Mouse (Mus musculus) midbrain, embryonic 13.5 days (tissue): ENCODE measurements around the gene Kif26b. TPM values are rescaled to one million over a fixed set of nuclear protein-coding genes. Genes with fewer than 3 reads are reported as not detected.
A peak's percentile ranks its signal among the peaks of the same experiment; 100 is the strongest.

ENCODE experiments used
- ATAC-seq: fragments of 200-750 bp; cut with Nextera tagmentation; 2 replicates; pipeline ENCODE4 v1.8.0; 2017; ENCODE audit warnings: mild to moderate bottlenecking, moderate TSS enrichment, moderate library complexity
- H3K27ac ChIP-seq: fragments of 300-500 bp; sonication (generic); 2 replicates; pipeline ENCODE4 v1.5.1; 2015; ENCODE audit warnings: inconsistent platforms, mild to moderate bottlenecking, moderate library complexity
- H3K27me3 ChIP-seq: fragments of 300-500 bp; sonication (generic); 2 replicates; pipeline ENCODE4 v1.6.1; 2015; ENCODE audit warnings: mild to moderate bottlenecking, inconsistent platforms
- H3K36me3 ChIP-seq: fragments of 300-500 bp; sonication (generic); 2 replicates; pipeline ENCODE4 v1.6.1; 2015; ENCODE audit warnings: mild to moderate bottlenecking, inconsistent platforms
- H3K4me1 ChIP-seq: fragments of 300-500 bp; sonication (generic); replicated peaks from 2 replicates; pipeline ENCODE4 v1.6.1; 2015; ENCODE audit warnings: inconsistent platforms
- H3K4me2 ChIP-seq: fragments of 300-500 bp; sonication (generic); replicated peaks from 2 replicates; pipeline ENCODE4 v1.6.1; 2015; ENCODE audit warnings: moderate library complexity, mild to moderate bottlenecking, inconsistent platforms
- H3K4me3 ChIP-seq: fragments of 300-500 bp; sonication (generic); replicated peaks from 2 replicates; pipeline ENCODE4 v1.5.1; 2015; ENCODE audit warnings: mild to moderate bottlenecking, inconsistent platforms
- H3K9ac ChIP-seq: fragments of 300-500 bp; sonication (generic); replicated peaks from 2 replicates; pipeline ENCODE4 v1.6.1; 2015; ENCODE audit warnings: mild to moderate bottlenecking, inconsistent platforms
- H3K9me3 ChIP-seq: fragments of 300-500 bp; sonication (generic); 2 replicates; pipeline ENCODE4 v1.6.1; 2016; ENCODE audit warnings: mild to moderate bottlenecking, inconsistent platforms
- WGBS: fragments of 180-500 bp; shearing (Covaris S2); methylation state at CpG from one replicate; pipeline ENCODE4 v1.1.7; 2015; 5-methylcytosine and 5-hydroxymethylcytosine counted together
- polyA plus RNA-seq: library from polyadenylated mRNA; unstranded; fragments of >200 nt; fragmentation: Nextera tagmentation; extraction: Ambion mirVana; gene quantifications from 2 replicates; pipeline ENCODE4 v1.2.1, GENCODE M21; 2015

Gene Kif26b
- polyA plus RNA-seq, result 5.4 and 5.7 TPM in 2 replicates

GRCm38 (mm10) chr1:178528431-178529351 lies at the start of gene Kif26b:
TSS of gene Kif26b (plus strand) at chr1:178529125.
- ATAC-seq, result peak; percentile 56
- WGBS, result under 1% methylated on average over 88 of the region's 92 CpGs
- H3K4me2 ChIP-seq, result peak within 1 kb of the TSS; percentile 99
- peaks cover 18% of the 10 kb centered on the region for H3K27me3 ChIP-seq
- peak within 1 kb of the TSS; percentile 75 for H3K9ac ChIP-seq
- peak within 1 kb of the TSS; percentile 67 for H3K4me3 ChIP-seq
- no peaks in the 10 kb centered on the region for H3K36me3 ChIP-seq
- peak within 1 kb of the TSS; percentile 87 for H3K27ac ChIP-seq
- no peaks in the 10 kb centered on the region for H3K9me3 ChIP-seq
- H3K4me1 ChIP-seq, result peaks cover 40% of the 10 kb centered on the region

DNA sequence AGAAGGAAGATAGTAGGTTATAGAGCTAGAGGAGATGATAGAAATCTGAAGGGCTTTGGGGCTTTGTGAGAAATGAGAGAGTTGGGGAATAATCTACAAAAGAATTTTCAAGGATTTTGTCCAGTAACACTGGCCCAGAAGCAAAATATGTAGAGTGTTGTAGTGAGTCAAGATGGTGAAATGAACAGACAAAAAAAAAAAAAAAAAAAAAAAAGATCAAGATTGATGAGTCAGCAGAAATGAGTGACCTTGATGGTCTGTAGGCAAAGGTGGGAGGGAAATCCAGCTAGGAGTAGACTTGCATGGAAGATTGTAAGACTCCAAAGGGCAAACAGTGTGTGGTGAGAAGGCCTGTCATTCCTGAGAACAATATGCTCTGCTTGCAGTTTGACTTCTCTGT lies 45.1 kb upstream of the Kif26b start:
- no peak overlapping the region for H3K9ac ChIP-seq
- H3K9me3 ChIP-seq, result no peaks in the 10 kb centered on the region
- H3K4me1 ChIP-seq, result no peaks in the 10 kb centered on the region
- no peaks in the 10 kb centered on the region for H3K36me3 ChIP-seq
- no peak for ATAC-seq
- no peak overlapping the region for H3K4me3 ChIP-seq
- H3K4me2 ChIP-seq, result no peak overlapping the region
- no peaks in the 10 kb centered on the region for H3K27me3 ChIP-seq
- H3K27ac ChIP-seq, result no peak overlapping the region

GRCm38 (mm10) chr1:178485138-178485867 lies 43.6 kb upstream of the Kif26b start:
- Histone ChIP-seq H3K36me3 (no peaks in the 10 kb centered on the region), H3K4me2 (no peak overlapping the region), H3K4me1 (0 out of 2 replicates have a peak, but pooled peaks cover 4% of the 10 kb centered on the region), H3K27me3 (no peaks in the 10 kb centered on the region), H3K9ac (no peak overlapping the region), H3K27ac (no peak overlapping the region), H3K4me3 (no peak overlapping the region), H3K9me3 (no peaks in the 10 kb centered on the region)
- WGBS, result 88% methylated on average over 5 of the region's 5 CpGs
- ATAC-seq, result no peak

- Histone ChIP-seq H3K27me3 (no peaks in the 10 kb centered on the region), H3K36me3 (no peaks in the 10 kb centered on the region), H3K4me1 (0 out of 2 replicates have a peak, but pooled peaks cover 4% of the 10 kb centered on the region), H3K4me2 (no peak overlapping the region), H3K9ac (no peak overlapping the region), H3K4me3 (no peak overlapping the region), H3K27ac (no peak overlapping the region), H3K9me3 (no peaks in the 10 kb centered on the region)
- WGBS, result 65% methylated on average over 5 of the region's 5 CpGs
- ATAC-seq, result no peak
Measured at GRCm38 (mm10) chr1:178485868-178486220, 43.1 kb upstream of the Kif26b start.

DNA sequence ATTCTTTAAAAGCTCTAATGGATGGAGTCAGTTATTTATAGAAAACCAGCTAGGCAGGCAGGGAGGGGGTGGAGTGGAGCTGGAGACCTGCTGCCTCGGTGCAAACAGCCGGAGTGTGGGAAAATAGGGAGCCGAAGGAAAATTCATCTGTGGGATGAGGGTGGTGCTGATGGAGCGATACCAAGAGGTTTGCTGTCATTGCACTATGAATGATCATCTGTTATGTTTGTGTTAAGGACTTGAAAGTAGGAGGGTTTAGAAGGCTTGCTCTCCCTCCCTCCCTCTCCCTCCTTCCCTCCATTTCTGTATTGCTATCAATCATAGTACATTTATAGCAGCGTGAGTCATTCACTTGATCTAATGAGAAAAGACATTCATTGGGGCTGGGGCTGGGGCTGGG lies 42.1 kb upstream of the Kif26b start:
- Histone ChIP-seq H3K4me1 (0 out of 2 replicates have a peak, but pooled peaks cover 4% of the 10 kb centered on the region), H3K27me3 (no peaks in the 10 kb centered on the region), H3K27ac (no peak overlapping the region), H3K36me3 (no peaks in the 10 kb centered on the region), H3K9ac (no peak overlapping the region), H3K4me2 (no peak overlapping the region), H3K9me3 (no peaks in the 10 kb centered on the region), H3K4me3 (no peak overlapping the region)
- ATAC-seq, result no peak
- 86% methylated on average over 5 of the region's 5 CpGs for WGBS

GRCm38 (mm10) chr1:178489127-178489526 lies 39.8 kb upstream of the Kif26b start:
- H3K4me3 ChIP-seq, result no peak overlapping the region
- no peaks in the 10 kb centered on the region for H3K27me3 ChIP-seq
- no peaks in the 10 kb centered on the region for H3K36me3 ChIP-seq
- H3K4me1 ChIP-seq, result 0 out of 2 replicates have a peak, but pooled peaks cover 4% of the 10 kb centered on the region
- no peaks in the 10 kb centered on the region for H3K9me3 ChIP-seq
- WGBS, result 41% methylated on average over 3 of the region's 3 CpGs
- H3K9ac ChIP-seq, result no peak overlapping the region
- H3K4me2 ChIP-seq, result no peak overlapping the region
- ATAC-seq, result 0 out of 2 replicates have a peak, but pooled peaks have one; percentile 27
- no peak overlapping the region for H3K27ac ChIP-seq

- H3K9ac ChIP-seq, result no peak overlapping the region
Measured at GRCm38 (mm10) chr1:178491733-178492132, 37.2 kb upstream of the Kif26b start.

GRCm38 (mm10) chr1:178492493-178492892 lies 36.4 kb upstream of the Kif26b start:
- 75% methylated on average over 2 of the region's 2 CpGs for WGBS
- no peaks in the 10 kb centered on the region for H3K27me3 ChIP-seq
- H3K9ac ChIP-seq, result no peak overlapping the region
- no peaks in the 10 kb centered on the region for H3K9me3 ChIP-seq
- no peak overlapping the region for H3K4me3 ChIP-seq
- 0 out of 2 replicates have a peak, but pooled peaks cover 4% of the 10 kb centered on the region for H3K4me1 ChIP-seq
- no peak overlapping the region for H3K27ac ChIP-seq
- no peak overlapping the region for H3K4me2 ChIP-seq
- H3K36me3 ChIP-seq, result no peaks in the 10 kb centered on the region
- no peak for ATAC-seq

More at GRCm38 (mm10) chr1:178491733-178492132, 37.2 kb upstream of the Kif26b start:
- no peak overlapping the region for H3K4me3 ChIP-seq
- no peaks in the 10 kb centered on the region for H3K27me3 ChIP-seq
- 88% methylated on average over 5 of the region's 5 CpGs for WGBS
- no peak overlapping the region for H3K27ac ChIP-seq
- H3K9me3 ChIP-seq, result no peaks in the 10 kb centered on the region
- ATAC-seq, result no peak
- H3K4me2 ChIP-seq, result no peak overlapping the region
- H3K4me1 ChIP-seq, result 0 out of 2 replicates have a peak, but pooled peaks cover 4% of the 10 kb centered on the region
- no peaks in the 10 kb centered on the region for H3K36me3 ChIP-seq

DNA sequence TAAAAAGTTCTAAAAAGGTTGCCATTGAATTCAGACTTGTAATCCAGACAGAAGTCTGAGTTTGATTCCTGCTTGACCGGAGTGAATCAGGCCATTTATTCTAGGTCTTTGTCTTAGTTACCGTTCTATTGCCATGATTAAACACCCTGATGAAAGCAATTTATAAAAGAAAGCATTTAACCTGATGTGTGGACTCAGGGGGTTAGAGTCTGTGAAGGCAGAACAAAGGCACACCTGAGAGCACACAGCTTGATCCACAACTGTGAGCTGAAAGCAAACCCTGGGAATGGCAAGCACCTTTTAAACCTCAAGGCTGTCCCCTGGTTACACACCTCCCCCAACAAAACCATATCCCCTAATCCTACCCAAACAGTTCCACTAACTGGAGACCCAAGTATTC lies 32.7 kb upstream of the Kif26b start:
- no peak overlapping the region for H3K4me3 ChIP-seq
- no peak overlapping the region for H3K27ac ChIP-seq
- H3K4me1 ChIP-seq, result no peaks in the 10 kb centered on the region
- 74% methylated on average over 2 of the region's 2 CpGs for WGBS
- no peak overlapping the region for H3K4me2 ChIP-seq
- H3K36me3 ChIP-seq, result no peaks in the 10 kb centered on the region
- no peaks in the 10 kb centered on the region for H3K27me3 ChIP-seq
- H3K9me3 ChIP-seq, result no peaks in the 10 kb centered on the region
- ATAC-seq, result no peak
- no peak overlapping the region for H3K9ac ChIP-seq

GRCm38 (mm10) chr1:178496841-178497240 lies 32.1 kb upstream of the Kif26b start:
- H3K27ac ChIP-seq, result no peak overlapping the region
- no peaks in the 10 kb centered on the region for H3K27me3 ChIP-seq
- H3K9ac ChIP-seq, result no peak overlapping the region
- WGBS, result 56% methylated on average over 1 of the region's 1 CpGs
- no peaks in the 10 kb centered on the region for H3K36me3 ChIP-seq
- no peaks in the 10 kb centered on the region for H3K4me1 ChIP-seq
- no peak for ATAC-seq
- H3K9me3 ChIP-seq, result no peaks in the 10 kb centered on the region
- no peak overlapping the region for H3K4me2 ChIP-seq
- H3K4me3 ChIP-seq, result no peak overlapping the region

- ATAC-seq, result no peak
- peaks cover 1% of the 10 kb centered on the region; the same call in 1 of the 2 replicates for H3K4me1 ChIP-seq
- 97% methylated on average over 8 of the region's 8 CpGs for whole genome bisulfite sequencing
- no peak overlapping the region for H3K27ac ChIP-seq
- no peaks in the 10 kb centered on the region for H3K36me3 ChIP-seq
- H3K9ac ChIP-seq, result no peak overlapping the region
- no peak overlapping the region for H3K4me2 ChIP-seq
- H3K9me3 ChIP-seq, result no peaks in the 10 kb centered on the region
- no peaks in the 10 kb centered on the region for H3K27me3 ChIP-seq
- H3K4me3 ChIP-seq, result no peak overlapping the region
Measured at GRCm38 (mm10) chr1:178506938-178507337, 22.0 kb upstream of the Kif26b start.
